Mouse (Mus musculus) left cerebral cortex, adult 9 months (tissue): ENCODE measurements at regions not wholly inside any gene's neighbourhood (a gene's known extent, or its start where the extent isn't known, plus 50 kb on each side); places are given as distances from the start of the nearest gene placed in this dataset.
A peak's percentile ranks its signal among the peaks of the same experiment; 100 is the strongest.

ENCODE experiments used
- DNase-seq, 2 experiments: peaks; one replicate each; pipeline ENCODE4 v3.0.0; 2022; ENCODE audit warnings: low spot score in 2 of 2

DNA sequence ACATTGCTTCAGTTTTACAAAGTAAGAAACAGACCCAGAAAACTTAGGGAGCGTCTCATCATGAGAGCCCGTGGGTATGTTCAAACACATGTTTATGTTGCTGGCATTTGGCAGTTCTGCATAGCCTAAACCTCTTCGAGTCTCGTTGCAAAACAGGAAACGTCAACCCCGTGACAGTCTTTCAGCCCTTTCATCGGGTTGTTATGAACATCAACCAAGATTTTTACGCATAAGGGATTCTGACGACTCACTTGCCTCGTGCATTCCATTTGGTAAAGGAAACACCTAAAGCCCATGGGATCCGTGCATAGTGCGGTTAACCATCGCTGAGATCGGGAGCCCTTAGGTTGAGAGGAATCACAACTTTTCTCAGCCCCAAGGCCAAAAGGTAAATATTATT, 115.7 kb downstream of the Gpam start:
- DNase-seq = no peak

DNA sequence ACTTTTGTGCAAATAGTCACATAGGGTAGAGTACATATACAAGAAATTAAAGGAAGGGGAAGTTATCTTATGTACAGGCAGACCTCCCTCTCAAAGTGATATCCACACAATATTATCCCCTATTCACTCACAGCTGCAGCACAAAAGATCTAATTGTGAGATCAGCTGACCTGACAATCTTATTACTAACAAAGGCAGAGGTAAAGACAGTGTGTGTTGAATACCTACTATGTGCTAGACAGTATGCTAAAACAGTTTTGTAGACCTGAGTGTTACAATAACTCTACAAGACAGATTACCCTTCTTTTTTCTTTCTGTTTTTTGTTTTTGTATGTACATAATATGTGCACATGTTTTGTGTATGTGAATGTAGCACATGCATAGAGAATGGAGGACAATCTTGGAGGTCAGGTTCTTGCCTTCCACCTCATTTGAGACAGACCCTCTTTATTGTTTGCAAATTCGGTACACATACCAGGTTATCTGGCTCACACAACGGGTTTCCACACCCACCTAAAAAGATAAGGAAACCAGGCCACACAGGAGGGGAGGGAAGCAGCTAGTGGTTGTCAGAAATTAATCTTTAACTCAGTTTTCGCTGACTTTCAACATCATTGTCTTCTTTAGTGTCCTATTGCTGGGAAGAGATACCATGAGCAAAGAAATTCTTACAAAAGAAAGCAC, 118.4 kb downstream of the Gpam start:
- DNase-seq = no peak

DNA sequence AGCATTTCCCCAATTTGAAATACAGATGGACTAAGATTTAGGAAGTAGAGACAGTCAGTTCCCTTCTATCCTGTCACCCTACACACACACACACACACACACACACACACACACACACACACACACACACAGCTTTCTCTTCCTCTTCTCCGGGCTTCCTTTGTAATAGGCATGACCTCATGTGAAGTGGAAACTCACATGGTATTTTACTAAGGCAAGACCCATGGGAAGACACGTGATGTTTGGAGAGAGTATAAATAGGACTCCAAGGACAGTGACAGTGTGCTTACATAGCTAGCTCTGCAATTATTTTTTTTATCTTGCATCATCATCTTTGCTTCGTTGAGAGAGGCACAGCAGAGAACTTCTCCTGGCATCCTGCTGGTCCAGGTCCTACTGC, 137.1 kb downstream of the Gpam start:
- DNase-seq = no peak

DNA sequence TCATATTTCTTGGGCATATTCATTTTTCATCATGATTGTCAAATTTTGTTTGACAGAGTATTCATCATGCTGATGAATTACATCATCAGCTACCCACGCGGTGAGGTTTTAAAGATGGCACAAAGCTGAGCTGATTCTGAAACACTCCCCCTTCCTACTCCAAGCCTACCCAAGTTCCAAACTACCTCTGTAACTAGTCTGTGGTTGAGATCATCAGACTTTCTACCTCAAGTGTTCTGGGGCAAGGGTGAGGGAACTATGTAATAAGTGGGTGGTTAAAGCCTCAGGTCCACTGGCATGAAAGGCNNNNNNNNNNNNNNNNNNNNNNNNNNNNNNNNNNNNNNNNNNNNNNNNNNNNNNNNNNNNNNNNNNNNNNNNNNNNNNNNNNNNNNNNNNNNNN, 142.5 kb downstream of the Gpam start:
- DNase-seq = no peak

DNA sequence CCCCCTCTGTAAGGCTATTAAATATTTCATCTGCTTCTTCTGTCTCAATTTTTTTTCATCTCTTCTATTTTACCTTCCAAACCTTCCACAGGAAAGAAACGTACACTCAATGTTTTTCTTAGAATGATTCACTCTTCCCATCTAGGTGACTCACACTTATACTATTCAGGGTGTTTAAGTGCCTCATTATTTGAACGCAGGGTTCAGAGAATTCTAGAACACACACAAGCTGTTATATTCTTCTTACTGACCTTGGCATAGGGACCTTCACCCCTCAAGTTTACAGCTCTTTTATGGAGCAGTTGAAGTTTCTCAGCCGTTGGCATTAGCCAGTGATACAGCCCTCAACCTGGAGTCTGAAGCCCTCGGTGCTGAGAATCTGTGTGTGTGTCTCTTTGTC, 144.2 kb downstream of the Gpam start:
- no peak for DNase-seq

DNA sequence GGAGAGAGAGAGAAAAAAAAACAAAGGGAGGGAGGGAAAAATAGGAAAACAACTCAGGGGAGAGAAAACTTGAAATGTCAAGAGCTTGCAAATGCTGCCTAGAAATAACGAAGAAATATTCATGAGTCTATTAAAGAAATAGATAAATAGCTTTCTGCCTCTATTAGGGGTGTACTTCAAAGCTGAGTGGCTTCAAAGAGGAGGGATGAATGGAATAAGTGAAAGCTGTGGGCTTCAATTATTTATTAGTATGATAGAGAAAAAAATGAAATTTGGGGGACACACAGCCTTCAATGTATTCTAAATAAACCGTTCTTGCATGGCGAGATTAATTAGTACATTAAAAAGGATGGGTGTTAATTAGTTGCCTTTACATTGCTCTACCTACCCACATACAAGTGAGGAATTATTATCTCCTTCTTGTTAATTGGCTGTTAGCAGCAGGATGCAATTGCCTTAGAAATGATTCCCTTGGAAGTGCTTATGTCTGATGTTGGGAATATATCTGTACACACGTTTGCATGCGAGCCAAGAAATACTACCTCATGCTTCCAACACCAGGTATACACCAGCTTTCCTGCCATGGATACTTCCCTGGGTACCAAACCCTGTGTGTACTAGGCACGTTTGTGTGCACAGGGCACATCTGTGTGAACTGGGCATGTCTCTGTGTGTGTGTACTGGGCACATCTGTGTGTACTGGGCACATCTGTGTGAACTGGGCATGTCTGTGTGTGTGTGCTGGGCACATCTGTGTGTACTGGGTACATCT, 155.4 kb downstream of the Gpam start:
- no peak for DNase-seq

DNA sequence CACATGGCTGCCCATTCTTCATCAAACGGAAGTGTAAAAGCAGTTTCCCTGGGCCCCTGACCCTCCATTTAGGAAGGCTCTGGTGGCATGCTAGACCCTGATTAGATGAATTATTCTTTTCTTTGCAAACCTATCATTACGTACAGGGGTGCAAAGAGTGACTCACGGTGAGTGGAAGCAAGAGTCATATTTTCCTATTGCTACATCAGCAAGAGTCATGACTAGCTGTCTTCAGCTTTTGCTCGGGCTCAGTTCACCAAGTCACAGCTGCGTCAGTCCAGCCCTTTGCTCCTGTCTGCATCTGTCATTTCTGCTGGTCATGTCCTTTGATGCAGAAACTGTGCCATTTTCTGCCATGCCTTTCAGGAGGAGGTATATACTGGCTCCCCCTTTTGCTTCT, 168.7 kb downstream of the Gpam start:
- DNase-seq = no peak

DNA sequence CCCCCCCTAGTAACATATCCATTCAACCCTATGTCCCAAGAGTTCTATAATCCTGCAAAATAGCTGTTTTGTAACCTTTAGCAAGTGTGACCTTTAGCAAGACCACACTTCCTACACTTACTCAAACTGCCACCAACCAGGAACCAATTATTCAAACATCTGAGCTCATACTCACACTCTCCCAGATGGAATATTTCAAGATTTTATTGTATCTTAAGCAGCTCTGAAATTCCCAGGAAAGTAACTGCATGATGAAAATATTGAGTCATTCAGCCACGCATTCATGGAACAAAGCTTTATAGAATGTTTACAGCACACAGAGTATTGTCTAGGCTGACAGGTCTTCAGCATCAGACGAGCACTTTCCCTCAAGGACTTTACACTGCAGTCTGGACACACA, 171.9 kb downstream of the Gpam start:
- DNase-seq = no peak

DNA sequence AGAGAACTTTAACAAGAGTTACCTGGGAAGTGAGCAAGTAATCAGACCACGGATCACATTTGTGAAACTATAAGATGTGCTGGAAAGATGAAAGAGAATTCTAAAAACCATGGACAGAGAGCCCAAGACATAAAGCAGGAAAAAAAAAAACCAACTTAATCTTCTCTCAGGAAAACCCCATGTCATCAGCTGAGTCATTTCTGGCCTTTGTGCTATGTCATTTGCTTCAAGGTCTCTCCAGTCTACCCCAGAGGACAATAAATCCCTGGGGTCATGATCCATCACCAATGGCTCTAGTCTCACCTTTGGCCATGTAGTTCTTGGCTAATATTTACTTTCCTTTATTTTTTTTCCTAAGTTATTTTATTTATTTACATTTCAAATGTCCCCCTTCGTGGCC, 174.5 kb downstream of the Gpam start:
- DNase-seq = no peak

DNA sequence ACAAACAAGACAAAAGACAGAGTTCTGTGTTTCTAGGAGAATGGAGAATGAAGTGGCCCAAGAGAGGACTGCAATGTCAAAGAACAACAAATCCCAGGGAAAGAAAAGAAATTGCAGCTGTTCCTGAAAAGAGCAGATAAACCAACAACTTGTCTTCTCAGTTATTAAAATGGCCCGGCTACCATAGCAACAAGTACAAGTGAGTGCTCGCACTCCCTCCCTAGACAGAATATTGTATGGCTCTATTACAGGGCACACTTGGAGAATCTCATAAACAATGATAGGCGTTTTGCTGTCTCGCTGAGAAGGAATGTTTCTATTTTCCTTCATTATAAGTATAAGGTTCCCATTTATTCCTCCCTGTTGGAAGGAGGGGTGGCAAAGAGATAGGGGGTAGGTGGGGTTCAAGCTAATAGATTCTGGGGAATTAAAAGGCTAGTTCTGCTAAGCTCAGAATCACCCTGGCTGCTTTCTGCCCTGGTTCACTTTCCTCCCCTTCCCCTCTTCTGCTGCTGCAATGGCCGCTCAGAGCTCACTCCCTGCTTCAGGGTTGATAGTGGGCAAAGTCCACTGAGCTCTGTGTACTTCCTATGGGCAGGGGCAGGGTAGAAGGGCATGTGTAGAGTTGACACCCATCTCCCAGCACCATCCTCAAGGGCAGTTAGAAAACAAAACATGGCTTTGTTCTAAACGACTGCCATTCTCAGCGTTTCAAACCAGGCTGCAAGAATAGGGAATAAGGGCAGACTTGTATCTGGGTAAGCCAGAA, 178.5 kb downstream of the Gpam start:
- DNase-seq = no peak

DNA sequence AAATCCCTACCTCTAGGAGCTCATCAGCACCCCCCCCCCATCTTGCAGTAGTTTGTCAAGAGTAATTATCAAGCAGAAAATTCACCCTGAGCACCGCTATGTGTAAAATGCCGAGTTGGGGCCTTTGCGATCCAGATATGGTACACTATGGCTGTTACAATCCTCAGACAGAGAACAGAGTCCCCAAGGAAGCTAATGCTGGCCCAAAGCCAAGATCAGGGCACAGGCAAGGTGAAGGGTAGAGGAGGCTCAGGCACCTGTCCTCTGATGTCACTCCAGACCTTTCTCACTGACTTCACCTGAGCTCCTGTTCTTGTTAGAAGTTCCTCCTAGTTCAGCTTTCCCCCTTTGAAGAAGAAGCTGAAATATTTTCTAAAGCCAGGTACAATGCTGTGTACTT, 179.5 kb downstream of the Gpam start:
- no peak for DNase-seq

DNA sequence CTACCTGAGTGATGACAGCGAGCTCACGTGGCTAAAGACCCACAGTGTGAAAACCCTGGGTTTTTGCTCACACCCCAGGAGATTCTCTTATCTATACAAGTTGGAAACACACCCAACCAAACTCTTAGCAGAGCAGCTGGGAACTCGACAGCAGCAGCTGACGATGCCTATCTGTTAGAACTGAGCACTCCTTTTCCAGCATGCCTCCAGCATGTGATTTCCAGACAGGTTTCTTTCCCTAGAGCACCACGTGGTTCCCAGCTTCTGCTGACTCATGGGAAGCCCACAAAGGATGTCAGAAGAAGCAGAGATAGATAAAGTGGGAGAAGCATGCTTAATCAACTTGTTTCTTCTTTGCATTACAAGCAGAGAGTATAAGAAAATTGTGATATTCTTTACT, 194.5 kb downstream of the Gpam start:
- peak in 1 of 2 experiments; percentile 11 for DNase-seq

DNA sequence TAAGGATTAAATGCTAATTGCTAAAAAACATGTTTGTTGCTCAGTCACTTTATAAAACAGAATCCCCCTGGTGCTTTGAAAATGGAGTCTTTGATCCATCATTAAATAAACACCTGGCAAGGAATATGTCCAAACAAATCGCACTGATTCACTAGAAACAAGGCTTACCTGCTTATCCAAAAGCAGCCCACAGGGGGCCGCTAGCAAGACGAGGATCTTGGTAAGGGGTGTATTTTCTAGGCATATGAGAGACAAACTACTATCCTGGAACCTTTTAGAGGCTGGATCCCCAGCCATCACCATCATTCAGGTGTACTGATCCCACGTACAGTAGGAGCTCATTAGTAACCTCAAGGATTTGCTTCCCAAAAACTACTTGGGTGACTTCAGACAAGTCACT, 201.2 kb downstream of the Gpam start:
- no peak for DNase-seq

DNA sequence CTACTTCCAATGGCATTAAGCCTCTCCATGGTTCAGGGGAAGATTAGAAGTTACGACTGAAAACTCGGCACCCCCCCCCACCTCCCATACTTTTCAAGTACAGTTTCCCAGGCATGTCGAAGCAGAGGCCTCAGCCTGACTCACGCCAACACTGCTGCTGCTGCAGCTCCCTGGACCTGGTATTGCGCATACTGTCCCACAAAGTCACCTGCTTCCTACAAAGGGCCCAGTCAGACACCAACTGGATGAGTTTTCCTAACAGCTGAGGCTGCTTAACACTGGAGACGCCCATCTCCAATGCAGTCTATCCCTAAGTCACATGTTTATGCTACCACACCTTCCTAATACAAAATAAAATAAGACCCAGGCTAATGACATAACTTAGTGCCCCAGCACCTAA, 207.4 kb downstream of the Gpam start:
- no peak for DNase-seq

DNA sequence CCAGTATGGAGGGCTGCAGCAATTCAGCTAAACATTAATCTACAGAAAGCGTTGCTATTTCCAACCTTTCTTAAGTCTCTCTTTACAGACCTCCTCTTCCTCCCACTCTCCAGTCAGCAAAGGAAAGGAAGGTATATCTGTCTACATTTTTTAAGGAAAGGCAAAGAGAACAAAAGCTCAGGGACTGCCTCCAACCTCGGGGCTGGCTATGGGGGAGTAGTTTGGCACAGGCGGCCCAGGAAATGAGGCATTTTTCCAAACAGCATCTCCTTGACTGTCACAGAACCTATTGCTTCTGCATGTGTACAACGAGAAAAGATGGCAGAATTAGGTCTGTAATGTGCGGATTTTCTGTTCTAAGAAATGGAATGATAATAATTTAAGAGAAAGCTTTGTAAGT, 233.4 kb downstream of the Gpam start:
- peak; percentile 23 to 57 for DNase-seq

DNA sequence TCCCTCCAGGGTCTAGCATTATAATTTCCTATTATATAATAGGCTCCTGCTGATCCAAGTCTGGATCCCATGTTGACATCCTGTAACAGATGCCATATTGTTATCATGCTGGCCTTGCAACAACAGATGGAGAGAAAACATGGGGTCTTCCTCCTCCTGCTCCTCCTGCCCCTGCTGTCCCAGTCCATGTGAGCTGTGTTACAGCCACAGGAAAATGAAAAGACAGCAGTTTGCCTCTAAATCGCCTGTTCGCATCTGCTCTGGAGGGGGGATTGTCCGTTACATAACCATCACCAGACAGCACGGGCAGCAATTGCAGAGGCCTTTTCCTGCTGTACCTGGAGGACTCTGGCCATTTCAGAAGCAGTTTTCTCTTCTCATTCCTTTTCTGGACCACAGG, 260.0 kb downstream of the Gpam start:
- no peak for DNase-seq

DNA sequence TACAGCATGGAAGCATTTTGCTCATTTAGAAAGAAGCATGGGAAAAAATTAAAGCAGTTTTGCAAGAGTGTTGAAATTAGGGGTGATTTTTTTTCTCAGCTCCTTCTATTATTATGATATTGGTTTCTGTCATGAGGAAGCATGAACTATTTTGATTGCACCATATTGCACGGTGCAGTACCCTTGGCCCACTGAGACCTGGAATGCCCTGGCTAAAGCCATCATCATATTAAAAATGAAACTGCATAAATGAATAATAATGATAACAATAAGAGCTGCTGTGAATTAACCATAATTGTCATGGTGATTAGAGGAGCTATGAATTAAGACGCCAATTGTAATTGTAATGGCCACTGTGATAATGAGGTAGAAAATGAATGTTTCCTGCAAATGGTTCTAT, 271.8 kb downstream of the Gpam start:
- DNase-seq = no peak

DNA sequence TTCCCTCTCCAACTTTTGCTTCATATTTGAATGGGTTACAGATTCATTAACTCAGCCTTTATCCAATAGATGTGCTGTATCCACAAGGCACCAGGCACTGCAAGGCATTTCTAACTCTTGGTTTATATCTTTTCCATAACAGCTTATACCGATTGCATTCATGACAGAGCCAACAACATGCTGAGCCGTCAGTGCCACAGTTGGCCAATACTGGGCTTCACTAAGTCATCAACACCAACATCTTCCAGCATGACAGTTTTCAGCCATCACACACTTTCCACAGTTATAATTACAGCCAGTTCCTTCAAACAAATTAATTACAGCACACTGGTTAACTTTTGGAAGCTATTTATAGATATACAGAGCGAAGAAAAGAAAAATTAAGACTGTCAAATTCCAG, 288.8 kb downstream of the Gpam start:
- no peak for DNase-seq

DNA sequence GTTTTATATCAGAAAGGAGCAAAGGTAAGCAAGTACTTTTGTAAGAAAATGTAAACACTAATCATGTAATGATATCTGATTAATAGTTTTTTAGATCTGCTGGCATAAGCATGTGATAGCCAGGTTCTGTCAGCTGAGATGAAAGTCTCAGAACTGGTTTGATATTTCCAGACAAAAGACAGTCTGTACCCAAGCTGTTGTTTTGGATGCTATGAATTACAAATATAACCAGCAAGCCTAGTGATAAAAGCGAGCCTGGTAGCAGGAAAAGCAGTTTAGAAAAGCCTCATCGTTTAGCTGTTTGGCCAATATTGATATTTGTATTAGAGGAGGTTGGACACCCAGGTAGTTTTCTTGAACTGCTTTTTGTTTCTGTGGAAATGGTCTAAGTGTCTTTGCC, 290.6 kb downstream of the Gpam start:
- no peak for DNase-seq

DNA sequence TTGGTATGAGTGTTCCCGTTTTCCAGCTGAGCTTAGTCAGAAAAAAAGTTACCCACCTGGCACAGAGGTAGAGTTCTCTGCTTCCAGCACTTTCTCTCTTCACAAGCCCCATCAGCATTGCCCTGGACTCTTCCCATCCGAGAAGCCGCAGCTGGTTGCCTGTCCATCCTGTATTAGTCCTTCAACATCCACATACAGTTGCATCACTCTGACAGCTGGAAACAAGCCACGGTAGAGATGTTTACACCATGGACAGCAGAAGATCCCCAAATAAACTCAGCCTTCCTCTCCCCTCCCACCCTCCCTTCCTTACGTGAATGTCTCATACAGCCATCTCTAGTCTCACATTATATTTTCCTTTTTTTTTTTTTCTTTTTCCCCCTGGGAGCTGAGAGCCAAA, 304.9 kb downstream of the Gpam start:
- no peak for DNase-seq

DNA sequence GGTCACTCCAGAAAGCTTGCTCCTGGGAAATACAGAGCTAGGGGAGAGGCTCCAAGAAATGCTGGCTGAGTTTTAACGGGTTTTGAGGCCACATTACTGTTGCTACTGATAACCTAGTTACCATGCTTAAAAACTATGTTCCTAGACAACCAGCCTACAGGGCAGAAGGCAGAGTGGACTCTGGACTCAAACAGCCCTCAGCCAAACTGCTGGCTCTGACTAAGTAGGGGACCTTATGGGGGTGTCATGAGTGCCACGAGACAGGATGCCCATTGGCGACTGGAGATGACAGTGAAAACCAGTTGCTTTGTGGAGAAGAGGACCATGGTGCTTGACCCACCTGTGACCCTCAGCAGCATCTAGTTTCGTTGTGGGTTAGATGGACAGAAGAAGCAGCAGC, 306.5 kb downstream of the Gpam start:
- no peak for DNase-seq

DNA sequence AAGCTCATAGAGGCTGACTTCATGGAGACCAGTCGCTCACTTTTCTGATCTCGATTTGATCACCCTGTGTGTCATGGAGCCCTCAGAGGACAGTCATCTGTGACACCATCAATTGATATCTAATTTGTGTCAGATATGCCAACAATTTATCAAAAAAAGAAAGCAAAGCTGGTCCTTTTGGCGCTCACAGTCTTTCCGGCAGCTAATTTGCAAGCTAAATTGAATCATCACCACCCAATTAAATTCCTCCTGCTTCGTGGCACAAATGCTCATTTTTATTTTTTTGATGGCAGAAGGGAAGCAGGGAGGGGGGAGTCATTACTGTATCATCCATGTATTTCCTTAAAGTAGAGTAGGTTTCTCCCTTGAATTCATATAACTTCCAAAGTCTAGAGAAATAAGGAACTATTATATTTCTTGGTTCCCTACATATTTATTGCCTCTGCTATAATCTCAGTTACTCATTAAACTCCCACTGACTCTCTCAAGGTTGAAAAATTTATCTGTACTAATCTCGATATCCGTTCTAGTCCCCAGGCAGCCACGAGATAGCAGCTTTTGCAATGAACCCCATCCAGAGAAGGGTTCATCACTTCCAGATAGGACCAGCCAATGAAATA, 325.8 kb downstream of the Gpam start:
- DNase-seq = no peak

DNA sequence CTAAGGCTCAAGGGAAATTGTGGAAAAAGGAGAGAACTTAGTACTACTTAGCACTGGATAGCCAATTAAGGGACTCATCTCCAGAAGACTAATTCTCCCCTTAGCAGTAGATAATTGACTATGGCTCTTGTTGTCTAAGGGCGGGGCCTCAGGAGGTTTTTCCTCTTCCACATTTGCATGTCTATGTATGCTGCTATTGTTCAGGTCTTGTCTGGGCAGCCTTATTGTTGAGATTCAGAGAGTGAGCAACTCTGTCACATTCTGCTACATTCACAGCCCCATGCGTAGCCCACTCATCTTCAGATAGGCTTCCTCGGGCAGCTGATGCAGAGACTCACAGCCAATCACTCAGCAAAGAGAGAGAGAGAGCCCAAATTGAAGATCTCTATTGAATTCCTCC, 339.9 kb downstream of the Gpam start:
- no peak for DNase-seq
